13 mouse cellular contexts compared by ENCODE assay signal in genomic region chr4:41705922-41706754, GRCm38 (mm10). TPM values are rescaled to one million over a fixed set of nuclear protein-coding genes. Genes with fewer than 3 reads are reported as not detected.
DNase-seq lines count a peak whose midpoint lies in the region; ATAC-seq and TF ChIP-seq lines count a peak whose summit lies in the region.
"Had no signal": no experiment of that assay in that cellular context is flagged by ENCODE, and none has a peak within 500 bp of the region (broad histone marks: within the 10 kb centered on the region; RNA-seq: fewer than 3 reads in every experiment).

No protein-coding gene starts in this region.

- H3K27me3 ChIP-seq in hindbrain, embryonic 14.5 days (ENCODE audit: control insufficient read depth, insufficient read depth, low read length), result no peaks in the 10 kb centered on the region
- H3K27me3 ChIP-seq in neural tube, embryonic 14.5 days (ENCODE audit: control insufficient read depth, insufficient read depth, low read length), result no peaks in the 10 kb centered on the region
- H3K27me3 ChIP-seq in liver, embryonic 11.5 days (replicated peaks; ENCODE audit: control insufficient read depth, insufficient read depth, low read length), result peaks cover 18% of the 10 kb centered on the region

- H3K27ac ChIP-seq in gastrocnemius, adult 2 months, result 0 out of 2 replicates have a peak overlapping the region, but pooled peaks have one; percentile 2
- peak overlapping the region; percentile 32; the same call in 1 of the 2 replicates for H3K27ac ChIP-seq in hindbrain, embryonic 14.5 days
- peak overlapping the region; percentile 1; the same call in 1 of the 2 replicates for H3K27ac ChIP-seq in neural tube, embryonic 14.5 days (ENCODE audit: low read depth, low read length)
- H3K27ac ChIP-seq in liver, embryonic 11.5 days (ENCODE audit: low read depth, low read length), result no peak overlapping the region
- H3K27ac ChIP-seq: stomach, embryonic 15.5 days had no signal

- no peak overlapping the region for H3K4me3 ChIP-seq in gastrocnemius, adult 2 months
- no peak overlapping the region for H3K4me3 ChIP-seq in hindbrain, embryonic 14.5 days (replicated peaks; ENCODE audit: low read length)
- H3K4me3 ChIP-seq in neural tube, embryonic 14.5 days (ENCODE audit: low read depth, low read length), result no peak overlapping the region
- H3K4me3 ChIP-seq in liver, embryonic 11.5 days (ENCODE audit: low read depth, low read length), result no peak overlapping the region
- H3K4me3 ChIP-seq: stomach, embryonic 15.5 days had no signal

- TF ChIP-seq CTCF in gastrocnemius, adult 2 months (IDR thresholded peaks at IDR 0.05), result no peak

- H3K9ac ChIP-seq in hindbrain, embryonic 14.5 days, result 0 out of 2 replicates have a peak overlapping the region, but pooled peaks have one; percentile 13
- no peak overlapping the region for H3K9ac ChIP-seq in neural tube, embryonic 14.5 days (replicated peaks; ENCODE audit: low read depth, low read length)
- H3K9ac ChIP-seq in liver, embryonic 11.5 days (ENCODE audit: low read depth, low read length), result no peak overlapping the region
- H3K9ac ChIP-seq: stomach, embryonic 15.5 days had no signal

- H3K4me1 ChIP-seq in hindbrain, embryonic 14.5 days (replicated peaks; ENCODE audit: control insufficient read depth, insufficient read depth, low read length), result peaks cover 24% of the 10 kb centered on the region
- H3K4me1 ChIP-seq in neural tube, embryonic 14.5 days (ENCODE audit: control insufficient read depth, insufficient read depth, low read length), result peaks cover 15% of the 10 kb centered on the region
- H3K4me1 ChIP-seq in liver, embryonic 11.5 days (replicated peaks; ENCODE audit: control insufficient read depth, insufficient read depth, low read length), result no peaks in the 10 kb centered on the region

- peak overlapping the region; percentile 31 for H3K4me2 ChIP-seq in hindbrain, embryonic 14.5 days (replicated peaks)
- H3K4me2 ChIP-seq in neural tube, embryonic 14.5 days (ENCODE audit: low read depth, low read length), result peak overlapping the region; percentile 19; the same call in 1 of the 2 replicates
- H3K4me2 ChIP-seq in liver, embryonic 11.5 days, result no peak overlapping the region
- H3K4me2 ChIP-seq: stomach, embryonic 15.5 days had no signal

- WGBS in hindbrain, embryonic 14.5 days, result 50% methylated on average over 19 of the region's 19 CpGs
- WGBS in neural tube, embryonic 14.5 days, result 57% methylated on average over 19 of the region's 19 CpGs
- 71% methylated on average over 19 of the region's 19 CpGs for WGBS in liver, embryonic 11.5 days

- no peaks in the 10 kb centered on the region for H3K9me3 ChIP-seq in hindbrain, embryonic 14.5 days (ENCODE audit: control insufficient read depth, low read length)
- H3K9me3 ChIP-seq in neural tube, embryonic 14.5 days (ENCODE audit: control insufficient read depth, low read length), result no peaks in the 10 kb centered on the region
- H3K9me3 ChIP-seq in liver, embryonic 11.5 days (ENCODE audit: control insufficient read depth, low read length), result no peaks in the 10 kb centered on the region
- H3K9me3 ChIP-seq: stomach, embryonic 15.5 days had no signal

- peak; percentile 69 for DNase-seq in gastrocnemius, adult 2 months
- no peak for DNase-seq in gastrocnemius, adult 18-20 months (ENCODE audit: low spot score)
- peak; percentile 3 to 9 for DNase-seq in thymus, postnatal 10 days (ENCODE audit: low spot score in 2 of 2)
- no peak for DNase-seq in thymus, postnatal 25 days
- DNase-seq in hindbrain, embryonic 14.5 days (ENCODE audit: low spot score), result no peak
- DNase-seq in B cell, adult 2 months, result no peak
- DNase-seq in liver, embryonic 11.5 days (ENCODE audit: low spot score), result no peak

- intact Hi-C loops in gastrocnemius, adult 2 months (cut with DNase I), result loop anchor here (2.0 to 5.0 kb wide), 2 partner anchors 184 to 237 kb away; no protein-coding TSS in a partner anchor

- H3K36me3 ChIP-seq in hindbrain, embryonic 14.5 days (replicated peaks; ENCODE audit: control insufficient read depth, insufficient read depth), result no peaks in the 10 kb centered on the region
- H3K36me3 ChIP-seq in neural tube, embryonic 14.5 days (ENCODE audit: control insufficient read depth, insufficient read depth, low read length), result no peaks in the 10 kb centered on the region
- H3K36me3 ChIP-seq in liver, embryonic 11.5 days (ENCODE audit: control insufficient read depth, insufficient read depth, low read length), result no peaks in the 10 kb centered on the region
- H3K36me3 ChIP-seq: stomach, embryonic 15.5 days had no signal

- no peak for ATAC-seq in hindbrain, embryonic 14.5 days (ENCODE audit: low FRiP score)
- no peak for ATAC-seq in neural tube, embryonic 14.5 days (ENCODE audit: low read depth)
- ATAC-seq in liver, embryonic 11.5 days (replicated peaks; ENCODE audit: low FRiP score), result no peak

RNA-seq across cellular contexts. Expression of gene Il11ra1, which starts 6.3 kb away (rescaled TPM):
- total RNA-seq in gastrocnemius, adult 2 months (2021), result 10 to 100 TPM; 33.3 to 73.4 TPM
- total RNA-seq in gastrocnemius, adult 18-20 months (2021), result 10 to 100 TPM; 44.7 to 53.1 TPM
- 39.9 and 40.6 TPM in 2 replicates for polyA plus RNA-seq in hindbrain, embryonic 14.5 days (2014; fragmentation: Nextera tagmentation; extraction: Ambion mirVana)
- polyA plus RNA-seq in neural tube, embryonic 14.5 days (2014; fragmentation: Nextera tagmentation; extraction: Ambion mirVana), result 26.2 and 47.2 TPM in 2 replicates
- 66.8 and 72.9 TPM in 2 replicates for polyA plus RNA-seq in liver, embryonic 11.5 days (2014; fragmentation: Nextera tagmentation; extraction: Ambion mirVana)

RNA-seq across cellular contexts. Expression of gene Rpp25l, which starts 7.2 kb away (rescaled TPM):
- total RNA-seq in gastrocnemius, adult 2 months (2021), result 10 to 100 TPM; 50.1 to 58.4 TPM
- 10 to 100 TPM; 46.9 to 48.3 TPM for total RNA-seq in gastrocnemius, adult 18-20 months (2021)
- polyA plus RNA-seq in hindbrain, embryonic 14.5 days (2014; fragmentation: Nextera tagmentation; extraction: Ambion mirVana), result 57.5 and 60.5 TPM in 2 replicates
- 61.3 and 65.5 TPM in 2 replicates for polyA plus RNA-seq in neural tube, embryonic 14.5 days (2014; fragmentation: Nextera tagmentation; extraction: Ambion mirVana)
- 67.8 and 71.2 TPM in 2 replicates for polyA plus RNA-seq in liver, embryonic 11.5 days (2014; fragmentation: Nextera tagmentation; extraction: Ambion mirVana)

RNA-seq across cellular contexts. Expression of gene Cntfr, which starts 9.2 kb away (rescaled TPM):
- 10 to 100 TPM; 27.3 to 55.3 TPM for total RNA-seq in gastrocnemius, adult 2 months (2021)
- total RNA-seq in gastrocnemius, adult 18-20 months (2021), result 10 to 100 TPM; 14.4 to 47.1 TPM
- 19.2 and 21.8 TPM in 2 replicates for polyA plus RNA-seq in hindbrain, embryonic 14.5 days (2014; fragmentation: Nextera tagmentation; extraction: Ambion mirVana)
- polyA plus RNA-seq in neural tube, embryonic 14.5 days (2014; fragmentation: Nextera tagmentation; extraction: Ambion mirVana), result 15.6 and 19.9 TPM in 2 replicates
- polyA plus RNA-seq in liver, embryonic 11.5 days (2014; fragmentation: Nextera tagmentation; extraction: Ambion mirVana), result 5.2 and 6.0 TPM in 2 replicates
- total RNA-seq: CH12.LX; hematopoietic stem cell, adult 5-6 weeks; monocyte, adult 5-6 weeks had no signal

RNA-seq across cellular contexts. Expression of gene Dctn3, which starts 16.8 kb away (rescaled TPM):
- 10 to 100 TPM; 40.6 to 42.4 TPM for total RNA-seq in gastrocnemius, adult 2 months (2021)
- total RNA-seq in gastrocnemius, adult 18-20 months (2021), result 10 to 100 TPM; 42.5 to 45.3 TPM
- 271 and 274 TPM in 2 replicates for polyA plus RNA-seq in hindbrain, embryonic 14.5 days (2014; fragmentation: Nextera tagmentation; extraction: Ambion mirVana)
- 259 and 281 TPM in 2 replicates for polyA plus RNA-seq in neural tube, embryonic 14.5 days (2014; fragmentation: Nextera tagmentation; extraction: Ambion mirVana)
- polyA plus RNA-seq in liver, embryonic 11.5 days (2014; fragmentation: Nextera tagmentation; extraction: Ambion mirVana), result 107 and 118 TPM in 2 replicates

RNA-seq across cellular contexts. Expression of gene Arid3c, which starts 24.8 kb away (rescaled TPM):
- total RNA-seq in gastrocnemius, adult 2 months (2021), result not detected
- not detected for total RNA-seq in gastrocnemius, adult 18-20 months (2021)
- 1.0 and 1.5 TPM in 2 replicates for polyA plus RNA-seq in hindbrain, embryonic 14.5 days (2014; fragmentation: Nextera tagmentation; extraction: Ambion mirVana)
- 1.4 and 1.8 TPM in 2 replicates for polyA plus RNA-seq in neural tube, embryonic 14.5 days (2014; fragmentation: Nextera tagmentation; extraction: Ambion mirVana)
- polyA plus RNA-seq in liver, embryonic 11.5 days (2014; fragmentation: Nextera tagmentation; extraction: Ambion mirVana), result not detected in 2 replicates
- total RNA-seq: CH12.LX; hematopoietic stem cell, adult 5-6 weeks; monocyte, adult 5-6 weeks had no signal
- polyA plus RNA-seq: liver, embryonic 16.5 days; stomach, embryonic 15.5 days had no signal

Comparison
In these comparisons a context has a peak if more than half of its experiments do, and no peak if none do; other contexts are left out.
1. DNase-seq: peak in gastrocnemius, adult 2 months (single experiment) and thymus, postnatal 10 days (2 of 2); none in gastrocnemius, adult 18-20 months (single experiment), thymus, postnatal 25 days (single experiment), hindbrain, embryonic 14.5 days (single experiment), B cell, adult 2 months (0 of 2) and liver, embryonic 11.5 days (single experiment).